Mouse (Mus musculus) heart, embryonic 12.5 days (tissue): ENCODE measurements around the gene Dmrt3. TPM values are rescaled to one million over a fixed set of nuclear protein-coding genes. Genes with fewer than 3 reads are reported as not detected.

Source experiments
- ATAC-seq: fragments of 200-750 bp; cut with Nextera tagmentation; 2 replicates; pipeline ENCODE4 v1.8.0; 2017; ENCODE audit warnings: moderate TSS enrichment, moderate library complexity; ENCODE audit not compliant: insufficient number of reproducible peaks, low FRiP score
- H3K27ac ChIP-seq: fragments of 300-500 bp; sonication (generic); 2 replicates; pipeline ENCODE4 v1.5.1; 2016; ENCODE audit warnings: mild to moderate bottlenecking, moderate library complexity; ENCODE audit not compliant: poor library complexity, severe bottlenecking
- H3K27me3 ChIP-seq: fragments of 300-500 bp; sonication (generic); replicated peaks from 2 replicates; pipeline ENCODE4 v1.6.1; 2016; ENCODE audit warnings: mild to moderate bottlenecking, moderate library complexity
- H3K36me3 ChIP-seq: fragments of 300-500 bp; sonication (generic); 2 replicates; pipeline ENCODE4 v1.6.1; 2016; ENCODE audit warnings: mild to moderate bottlenecking, moderate library complexity
- H3K4me1 ChIP-seq: fragments of 300-500 bp; sonication (generic); replicated peaks from 2 replicates; pipeline ENCODE4 v1.6.1; 2016; ENCODE audit warnings: mild to moderate bottlenecking
- H3K4me2 ChIP-seq: fragments of 300-500 bp; sonication (generic); 2 replicates; pipeline ENCODE4 v1.6.1; 2016; ENCODE audit warnings: mild to moderate bottlenecking, moderate library complexity
- H3K4me3 ChIP-seq: fragments of 300-500 bp; sonication (generic); 2 replicates; pipeline ENCODE4 v1.5.1; 2016; ENCODE audit warnings: mild to moderate bottlenecking
- H3K9ac ChIP-seq: fragments of 300-500 bp; sonication (generic); 2 replicates; pipeline ENCODE4 v1.6.1; 2016; ENCODE audit warnings: mild to moderate bottlenecking, moderate library complexity
- H3K9me3 ChIP-seq: fragments of 300-500 bp; sonication (generic); replicated peaks from 2 replicates; pipeline ENCODE4 v1.6.1; 2016; ENCODE audit warnings: mild to moderate bottlenecking, moderate library complexity
- WGBS: fragments of 180-500 bp; shearing (Covaris S2); methylation state at CpG from one replicate; pipeline ENCODE4 v1.1.7; 2016; 5-methylcytosine and 5-hydroxymethylcytosine counted together
- polyA plus RNA-seq: library from polyadenylated mRNA; unstranded; fragments of >200 nt; fragmentation: Nextera tagmentation; extraction: Ambion mirVana; gene quantifications from 2 replicates; pipeline ENCODE4 v1.2.1, GENCODE M21; 2016

The Dmrt3 gene
- 0.18 TPM in 1 of 2 replicates, not detected in the other for polyA plus RNA-seq

GRCm38 (mm10) chr19:25610015-25610410, at the start of gene Dmrt3:
Gene Dmrt3, plus strand, starts transcription at chr19:25610301.
- Histone ChIP-seq H3K27ac (no peak within 1 kb of the TSS), H3K4me2 (peak within 1 kb of the TSS; percentile 76), H3K4me1 (peaks cover 30% of the 10 kb centered on the region), H3K9me3 (no peaks in the 10 kb centered on the region), H3K9ac (peak within 1 kb of the TSS; percentile 47), H3K36me3 (no peaks in the 10 kb centered on the region), H3K27me3 (peaks cover 83% of the 10 kb centered on the region), H3K4me3 (peak within 1 kb of the TSS; percentile 45)
- ATAC-seq = no peak
- WGBS = under 1% methylated on average over 27 of the region's 29 CpGs

DNA sequence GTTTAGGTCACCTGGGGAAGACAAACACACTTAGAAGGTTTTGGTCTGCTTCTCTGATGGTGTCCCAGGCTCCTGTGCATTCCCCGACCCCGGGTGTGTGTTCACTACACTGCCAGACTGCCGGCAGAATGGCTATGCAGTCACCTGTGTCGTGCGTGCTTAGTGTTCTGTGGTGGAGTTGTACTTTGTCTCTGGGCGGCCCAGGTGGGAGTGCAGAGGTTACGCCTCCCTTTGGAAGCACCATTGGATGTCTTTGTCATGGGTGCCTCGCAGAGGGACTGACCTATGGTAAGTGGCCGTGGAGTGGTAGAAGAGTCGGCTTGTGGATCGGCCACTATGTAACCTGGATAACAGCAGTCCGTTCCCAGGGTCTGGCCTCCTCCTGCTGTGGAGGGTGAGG, 45.7 kb upstream of the Dmrt3 start:
- no peak overlapping the region for H3K27ac ChIP-seq
- H3K9ac ChIP-seq = no peak overlapping the region
- no peaks in the 10 kb centered on the region for H3K36me3 ChIP-seq
- WGBS = 71% methylated on average over 12 of the region's 12 CpGs
- H3K27me3 ChIP-seq = peaks cover 32% of the 10 kb centered on the region
- H3K4me3 ChIP-seq = no peak overlapping the region
- ATAC-seq = no peak
- H3K9me3 ChIP-seq = 0 out of 2 replicates have a peak, but pooled peaks cover 5% of the 10 kb centered on the region
- H3K4me1 ChIP-seq = no peaks in the 10 kb centered on the region
- no peak overlapping the region for H3K4me2 ChIP-seq

GRCm38 (mm10) chr19:25569778-25570177, 40.3 kb upstream of the Dmrt3 start:
- no peak for ATAC-seq
- H3K4me1 ChIP-seq = peaks cover 19% of the 10 kb centered on the region
- 44% methylated on average over 7 of the region's 7 CpGs for WGBS

GRCm38 (mm10) chr19:25574431-25574830, 35.7 kb upstream of the Dmrt3 start:
- Histone ChIP-seq H3K36me3 (no peaks in the 10 kb centered on the region), H3K27me3 (peaks cover 19% of the 10 kb centered on the region; the same call in 1 of the 2 replicates), H3K4me1 (peaks cover 30% of the 10 kb centered on the region), H3K4me2 (peak overlapping the region; percentile 67), H3K27ac (no peak overlapping the region), H3K4me3 (no peak overlapping the region; the same call in 1 of the 2 replicates), H3K9me3 (no peaks in the 10 kb centered on the region), H3K9ac (no peak overlapping the region)
- WGBS = 15% methylated on average over 10 of the region's 10 CpGs
- no peak for ATAC-seq

More at GRCm38 (mm10) chr19:25569778-25570177, 40.3 kb upstream of the Dmrt3 start:
- H3K9me3 ChIP-seq = no peaks in the 10 kb centered on the region
- H3K27me3 ChIP-seq = peaks cover 38% of the 10 kb centered on the region
- no peak overlapping the region for H3K4me3 ChIP-seq
- no peak overlapping the region for H3K4me2 ChIP-seq
- no peak overlapping the region for H3K9ac ChIP-seq
- no peaks in the 10 kb centered on the region for H3K36me3 ChIP-seq
- no peak overlapping the region for H3K27ac ChIP-seq

DNA sequence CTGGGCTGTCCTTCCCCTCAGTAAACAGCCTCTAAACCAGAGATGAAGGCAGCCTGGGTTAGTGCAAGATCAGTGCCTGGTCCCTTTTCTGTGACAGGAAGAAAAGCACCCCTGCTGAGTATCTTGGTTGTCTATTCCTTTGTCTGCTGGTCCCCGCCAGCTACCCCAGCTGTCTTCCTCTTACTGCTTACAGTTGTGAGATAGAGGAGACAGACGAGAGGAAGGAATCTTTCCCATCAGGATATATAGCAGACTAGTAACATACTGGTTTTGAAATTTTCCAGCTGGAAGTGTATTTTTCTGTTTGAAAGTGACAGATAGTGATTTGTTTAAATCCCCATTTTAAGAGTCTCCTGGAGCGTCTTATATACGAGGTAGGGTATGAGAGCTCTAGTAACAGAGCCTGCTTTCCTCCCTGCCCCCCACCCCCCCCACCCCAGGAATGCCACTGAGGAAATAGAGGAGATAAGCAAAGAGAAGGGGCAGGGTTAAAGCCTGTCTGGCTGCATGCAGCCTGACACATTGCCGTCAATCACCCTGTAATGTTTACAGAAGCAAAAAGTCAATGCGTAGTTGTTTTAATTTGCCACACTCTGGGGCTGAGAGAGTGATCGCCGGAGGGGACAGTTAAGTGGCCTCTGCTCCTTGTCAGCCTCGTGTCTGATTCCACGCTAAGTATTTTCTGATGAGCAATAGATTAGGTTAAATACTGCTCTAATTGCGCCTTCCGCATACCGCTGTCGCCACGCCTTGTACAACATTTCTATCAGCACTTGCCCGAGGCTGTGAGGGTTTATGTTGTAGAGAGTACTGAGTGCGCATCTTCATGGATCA, 34.9 kb upstream of the Dmrt3 start:
- 3% methylated on average over 17 of the region's 17 CpGs for WGBS
- peak overlapping the region; percentile 67 for H3K4me2 ChIP-seq
- H3K9me3 ChIP-seq = no peaks in the 10 kb centered on the region
- no peak overlapping the region for H3K9ac ChIP-seq
- no peak overlapping the region for H3K27ac ChIP-seq
- peak; percentile 83 for ATAC-seq
- H3K4me1 ChIP-seq = peaks cover 27% of the 10 kb centered on the region
- H3K27me3 ChIP-seq = peaks cover 17% of the 10 kb centered on the region; the same call in 1 of the 2 replicates
- H3K36me3 ChIP-seq = no peaks in the 10 kb centered on the region
- H3K4me3 ChIP-seq = peak overlapping the region; percentile 36

DNA sequence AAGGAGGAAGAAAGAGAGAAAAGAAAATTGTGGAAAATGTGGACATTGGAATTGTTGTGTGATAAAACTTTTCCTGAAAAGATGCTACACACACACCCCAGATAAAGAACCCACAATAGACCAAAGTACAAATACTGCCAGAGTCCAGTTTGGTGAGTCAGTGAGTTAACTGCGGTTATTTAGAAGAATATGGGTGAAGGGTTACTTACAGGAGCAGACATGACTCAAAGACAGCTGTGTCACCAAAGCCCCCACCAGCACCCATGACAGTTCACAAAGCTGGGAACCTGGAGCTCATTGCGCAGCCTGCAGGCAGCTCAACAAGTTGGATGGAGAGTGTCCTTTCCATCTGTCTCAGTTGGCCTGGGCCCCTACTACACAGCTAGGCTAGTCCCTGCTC, 31.7 kb upstream of the Dmrt3 start:
- Histone ChIP-seq H3K4me3 (no peak overlapping the region), H3K27me3 (0 out of 2 replicates have a peak, but pooled peaks cover 11% of the 10 kb centered on the region), H3K9me3 (no peaks in the 10 kb centered on the region), H3K27ac (no peak overlapping the region), H3K4me2 (no peak overlapping the region), H3K9ac (no peak overlapping the region), H3K4me1 (peaks cover 25% of the 10 kb centered on the region), H3K36me3 (no peaks in the 10 kb centered on the region)
- WGBS = 82% methylated on average over 2 of the region's 2 CpGs
- no peak for ATAC-seq

- no peak overlapping the region for H3K9ac ChIP-seq
- no peak overlapping the region for H3K4me2 ChIP-seq
- H3K4me3 ChIP-seq = no peak overlapping the region
- WGBS = 88% methylated on average over 2 of the region's 2 CpGs
- no peaks in the 10 kb centered on the region for H3K9me3 ChIP-seq
- peaks cover 14% of the 10 kb centered on the region for H3K4me1 ChIP-seq
- ATAC-seq = no peak
- H3K36me3 ChIP-seq = no peaks in the 10 kb centered on the region
- 0 out of 2 replicates have a peak, but pooled peaks cover 8% of the 10 kb centered on the region for H3K27me3 ChIP-seq
- no peak overlapping the region for H3K27ac ChIP-seq
Observed at GRCm38 (mm10) chr19:25579440-25579839, 30.7 kb upstream of the Dmrt3 start.

- H3K9ac ChIP-seq = no peak overlapping the region
- H3K27ac ChIP-seq = no peak overlapping the region
- WGBS = 65% methylated on average over 3 of the region's 3 CpGs
- no peak overlapping the region for H3K4me2 ChIP-seq
- no peaks in the 10 kb centered on the region for H3K36me3 ChIP-seq
- H3K27me3 ChIP-seq = peaks cover 79% of the 10 kb centered on the region
- no peak overlapping the region for H3K4me3 ChIP-seq
- H3K9me3 ChIP-seq = no peaks in the 10 kb centered on the region
- H3K4me1 ChIP-seq = no peaks in the 10 kb centered on the region
- ATAC-seq = no peak
Observed at GRCm38 (mm10) chr19:25597717-25598232, 12.3 kb upstream of the Dmrt3 start.

DNA sequence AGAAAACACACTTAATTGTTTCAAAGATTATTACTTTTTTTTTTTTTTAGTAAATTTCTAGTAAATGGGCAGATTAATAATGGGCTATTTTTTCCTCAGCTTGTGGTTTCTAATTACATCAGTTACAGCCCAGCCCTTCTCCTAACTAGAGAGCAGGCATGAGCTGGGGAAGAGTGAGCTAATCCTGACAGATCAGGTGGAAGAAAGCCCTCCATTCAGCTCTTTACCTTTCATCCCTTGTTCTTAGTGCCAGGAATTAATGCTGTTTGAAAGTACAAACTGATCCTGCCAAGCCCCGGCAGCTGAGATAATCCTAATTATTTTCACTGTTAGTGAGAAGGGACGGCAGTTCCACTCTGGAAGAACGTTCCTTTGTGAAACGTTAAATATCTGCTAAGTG, 11.5 kb upstream of the Dmrt3 start:
- H3K4me3 ChIP-seq = no peak overlapping the region
- 17% methylated on average over 4 of the region's 4 CpGs for WGBS
- H3K36me3 ChIP-seq = no peaks in the 10 kb centered on the region
- no peaks in the 10 kb centered on the region for H3K9me3 ChIP-seq
- H3K27ac ChIP-seq = no peak overlapping the region
- H3K4me2 ChIP-seq = no peak overlapping the region
- H3K4me1 ChIP-seq = peaks cover 4% of the 10 kb centered on the region; the same call in 1 of the 2 replicates
- ATAC-seq = no peak
- no peak overlapping the region for H3K9ac ChIP-seq
- H3K27me3 ChIP-seq = peaks cover 80% of the 10 kb centered on the region

GRCm38 (mm10) chr19:25601966-25602365, 8.1 kb upstream of the Dmrt3 start:
- Histone ChIP-seq H3K9ac (no peak overlapping the region), H3K27ac (no peak overlapping the region), H3K4me3 (no peak overlapping the region), H3K4me2 (no peak overlapping the region), H3K9me3 (no peaks in the 10 kb centered on the region), H3K4me1 (peaks cover 17% of the 10 kb centered on the region), H3K36me3 (no peaks in the 10 kb centered on the region), H3K27me3 (peaks cover 85% of the 10 kb centered on the region)
- ATAC-seq = no peak
- 19% methylated on average over 8 of the region's 8 CpGs for WGBS

GRCm38 (mm10) chr19:25607461-25608205, 2.5 kb upstream of the Dmrt3 start:
- Histone ChIP-seq H3K36me3 (no peaks in the 10 kb centered on the region), H3K4me2 (no peak overlapping the region), H3K9ac (no peak overlapping the region), H3K27me3 (peaks cover 75% of the 10 kb centered on the region), H3K4me3 (no peak overlapping the region), H3K27ac (no peak overlapping the region), H3K4me1 (peaks cover 34% of the 10 kb centered on the region), H3K9me3 (no peaks in the 10 kb centered on the region)
- no peak for ATAC-seq
- 2% methylated on average over 21 of the region's 21 CpGs for WGBS
